Mouse (Mus musculus): ENCODE measurements at regions not wholly inside any gene's neighbourhood (a gene's known extent, or its start where the extent isn't known, plus 50 kb on each side); places are given as distances from the start of the nearest gene placed in this dataset.

- TF ChIP-seq CTCF (IDR thresholded peaks at IDR 0.05; ENCODE audit: control insufficient read depth, insufficient read depth, insufficient read length) (no peak), MAX (IDR thresholded peaks at IDR 0.05) (no peak), USF1 (IDR thresholded peaks at IDR 0.05; ENCODE audit: low read depth) (no peak), MYOG (IDR thresholded peaks at IDR 0.05; ENCODE audit: control insufficient read depth, extremely low read depth, insufficient read length) (no peak), FOSL1 (IDR thresholded peaks at IDR 0.05; ENCODE audit: insufficient read depth, low read length, poor library complexity, severe bottlenecking) (no peak), CEBPB (IDR thresholded peaks at IDR 0.05; ENCODE audit: low read depth) (no peak), MYOD1 (IDR thresholded peaks at IDR 0.05; ENCODE audit: control insufficient read depth, insufficient read length, low read depth) (no peak)
Measured at GRCm38 (mm10) chr10:125810590-125810989, 155.4 kb upstream of the Lrig3 start.

Data from C2C12 (cell line).